Mouse (Mus musculus): ENCODE results near the gene Eps15l1. TPM values are rescaled to one million over a fixed set of nuclear protein-coding genes. Genes with fewer than 3 reads are reported as not detected.

Gene Eps15l1
- polyA plus RNA-seq, 1 experiment from 2014 or later, result 64.1 TPM

GRCm38 (mm10) chr8:72347553-72347952 lies 73.7 kb downstream of the Eps15l1 start:
- no peak for ATAC-seq (replicated peaks; ENCODE audit: low FRiP score)
- Histone ChIP-seq H3K27ac (no peak overlapping the region), H3K9ac (no peak overlapping the region), H3K4me1 (no peaks in the 10 kb centered on the region), H3K27me3 (no peaks in the 10 kb centered on the region), H3K9me3 (replicated peaks) (no peaks in the 10 kb centered on the region), H3K4me2 (no peak overlapping the region), H3K36me3 (peaks cover 55% of the 10 kb centered on the region), H3K4me3 (replicated peaks) (no peak overlapping the region)
- WGBS, result 92% methylated on average over 1 of the region's 1 CpGs

- H3K27me3 ChIP-seq, result no peaks in the 10 kb centered on the region
- ATAC-seq (replicated peaks; ENCODE audit: low FRiP score), result no peak
- peaks cover 80% of the 10 kb centered on the region for H3K36me3 ChIP-seq
- H3K9ac ChIP-seq, result no peak overlapping the region
- no peak overlapping the region for H3K4me3 ChIP-seq (replicated peaks)
- H3K27ac ChIP-seq, result no peak overlapping the region
- no peak overlapping the region for H3K4me2 ChIP-seq
- WGBS, result 76% methylated on average over 4 of the region's 4 CpGs
- no peaks in the 10 kb centered on the region for H3K4me1 ChIP-seq
- no peaks in the 10 kb centered on the region for H3K9me3 ChIP-seq (replicated peaks)
Observed at GRCm38 (mm10) chr8:72343725-72344124, 77.5 kb downstream of the Eps15l1 start.

- Histone ChIP-seq H3K4me2 (no peak overlapping the region), H3K36me3 (peaks cover 90% of the 10 kb centered on the region), H3K4me3 (replicated peaks) (no peak overlapping the region), H3K9me3 (replicated peaks) (no peaks in the 10 kb centered on the region), H3K4me1 (no peaks in the 10 kb centered on the region), H3K9ac (no peak overlapping the region), H3K27ac (no peak overlapping the region), H3K27me3 (no peaks in the 10 kb centered on the region)
- no peak for ATAC-seq (replicated peaks; ENCODE audit: low FRiP score)
- WGBS, result 93% methylated on average over 5 of the region's 5 CpGs
Observed at GRCm38 (mm10) chr8:72342556-72343300, 78.5 kb downstream of the Eps15l1 start.

- Histone ChIP-seq H3K36me3 (peaks cover 64% of the 10 kb centered on the region), H3K9ac (no peak overlapping the region), H3K4me2 (no peak overlapping the region), H3K4me3 (replicated peaks) (no peak overlapping the region), H3K9me3 (replicated peaks) (no peaks in the 10 kb centered on the region), H3K27ac (peak overlapping the region; percentile 45; the same call in 1 of the 2 replicates), H3K4me1 (0 out of 2 replicates have a peak, but pooled peaks cover 3% of the 10 kb centered on the region), H3K27me3 (no peaks in the 10 kb centered on the region)
- ATAC-seq (replicated peaks; ENCODE audit: low FRiP score), result no peak
Observed at GRCm38 (mm10) chr8:72337034-72337433, 84.2 kb downstream of the Eps15l1 start.

- 70% methylated on average over 2 of the region's 2 CpGs for WGBS
- Histone ChIP-seq H3K27me3 (no peaks in the 10 kb centered on the region), H3K9ac (no peak overlapping the region), H3K4me2 (no peak overlapping the region), H3K27ac (0 out of 2 replicates have a peak overlapping the region, but pooled peaks have one; percentile 27), H3K36me3 (peaks cover 58% of the 10 kb centered on the region), H3K4me3 (replicated peaks) (no peak overlapping the region), H3K9me3 (replicated peaks) (no peaks in the 10 kb centered on the region), H3K4me1 (0 out of 2 replicates have a peak, but pooled peaks cover 3% of the 10 kb centered on the region)
- ATAC-seq (replicated peaks; ENCODE audit: low FRiP score), result no peak
Observed at GRCm38 (mm10) chr8:72336273-72336672, 85.0 kb downstream of the Eps15l1 start.

- 76% methylated on average over 4 of the region's 4 CpGs for WGBS
Observed at GRCm38 (mm10) chr8:72334144-72334641, 87.1 kb downstream of the Eps15l1 start.

GRCm38 (mm10) chr8:72333429-72334143 lies 87.7 kb downstream of the Eps15l1 start:
- peaks cover 31% of the 10 kb centered on the region for H3K36me3 ChIP-seq
- no peaks in the 10 kb centered on the region for H3K9me3 ChIP-seq (replicated peaks)
- H3K4me2 ChIP-seq, result no peak overlapping the region
- ATAC-seq (replicated peaks; ENCODE audit: low FRiP score), result no peak
- H3K27ac ChIP-seq, result no peak overlapping the region
- no peak overlapping the region for H3K9ac ChIP-seq
- no peaks in the 10 kb centered on the region for H3K27me3 ChIP-seq
- 0 out of 2 replicates have a peak, but pooled peaks cover 3% of the 10 kb centered on the region for H3K4me1 ChIP-seq
- WGBS, result 33% methylated on average over 3 of the region's 3 CpGs
- no peak overlapping the region for H3K4me3 ChIP-seq (replicated peaks)

More at GRCm38 (mm10) chr8:72334144-72334641, 87.1 kb downstream of the Eps15l1 start:
- no peak for ATAC-seq (replicated peaks; ENCODE audit: low FRiP score)
- 0 out of 2 replicates have a peak, but pooled peaks cover 3% of the 10 kb centered on the region for H3K4me1 ChIP-seq
- H3K36me3 ChIP-seq, result peaks cover 37% of the 10 kb centered on the region
- no peak overlapping the region for H3K4me2 ChIP-seq
- no peak overlapping the region for H3K9ac ChIP-seq
- H3K27me3 ChIP-seq, result no peaks in the 10 kb centered on the region
- no peak overlapping the region for H3K27ac ChIP-seq
- no peak overlapping the region for H3K4me3 ChIP-seq (replicated peaks)
- H3K9me3 ChIP-seq (replicated peaks), result no peaks in the 10 kb centered on the region

- H3K4me2 ChIP-seq, result no peak overlapping the region
- 87% methylated on average over 4 of the region's 4 CpGs for WGBS
- H3K36me3 ChIP-seq, result peaks cover 13% of the 10 kb centered on the region; the same call in 1 of the 2 replicates
- ATAC-seq (replicated peaks; ENCODE audit: low FRiP score), result no peak
- no peak overlapping the region for H3K4me3 ChIP-seq (replicated peaks)
- no peak overlapping the region for H3K9ac ChIP-seq
- no peaks in the 10 kb centered on the region for H3K9me3 ChIP-seq (replicated peaks)
- no peaks in the 10 kb centered on the region for H3K27me3 ChIP-seq
- no peak overlapping the region for H3K27ac ChIP-seq
- 0 out of 2 replicates have a peak, but pooled peaks cover 3% of the 10 kb centered on the region for H3K4me1 ChIP-seq
Observed at GRCm38 (mm10) chr8:72331631-72332030, 89.6 kb downstream of the Eps15l1 start.

- H3K9me3 ChIP-seq (replicated peaks), result no peaks in the 10 kb centered on the region
- no peak for ATAC-seq (replicated peaks; ENCODE audit: low FRiP score)
- H3K36me3 ChIP-seq, result peaks cover 7% of the 10 kb centered on the region; the same call in 1 of the 2 replicates
- 0 out of 2 replicates have a peak, but pooled peaks cover 3% of the 10 kb centered on the region for H3K4me1 ChIP-seq
- no peak overlapping the region for H3K27ac ChIP-seq
- 81% methylated on average over 6 of the region's 6 CpGs for WGBS
- no peak overlapping the region for H3K9ac ChIP-seq
- no peaks in the 10 kb centered on the region for H3K27me3 ChIP-seq
- no peak overlapping the region for H3K4me3 ChIP-seq (replicated peaks)
- H3K4me2 ChIP-seq, result no peak overlapping the region
Observed at GRCm38 (mm10) chr8:72330806-72331516, 90.3 kb downstream of the Eps15l1 start.

GRCm38 (mm10) chr8:72329116-72329515 lies 92.1 kb downstream of the Eps15l1 start:
- Histone ChIP-seq H3K4me2 (no peak overlapping the region), H3K9ac (no peak overlapping the region), H3K4me3 (replicated peaks) (no peak overlapping the region), H3K27me3 (no peaks in the 10 kb centered on the region), H3K27ac (no peak overlapping the region), H3K4me1 (0 out of 2 replicates have a peak, but pooled peaks cover 3% of the 10 kb centered on the region), H3K36me3 (no peaks in the 10 kb centered on the region), H3K9me3 (replicated peaks) (no peaks in the 10 kb centered on the region)
- 88% methylated on average over 3 of the region's 3 CpGs for WGBS
- ATAC-seq (replicated peaks; ENCODE audit: low FRiP score), result no peak

- 66% methylated on average over 2 of the region's 2 CpGs for WGBS
- no peak overlapping the region for H3K4me3 ChIP-seq (replicated peaks)
- no peak overlapping the region for H3K4me2 ChIP-seq
- H3K9me3 ChIP-seq (replicated peaks), result no peaks in the 10 kb centered on the region
- ATAC-seq (replicated peaks; ENCODE audit: low FRiP score), result no peak
- H3K36me3 ChIP-seq, result no peaks in the 10 kb centered on the region
- peaks cover 12% of the 10 kb centered on the region for H3K4me1 ChIP-seq
- no peak overlapping the region; the same call in 1 of the 2 replicates for H3K9ac ChIP-seq
- peaks cover 28% of the 10 kb centered on the region for H3K27me3 ChIP-seq
- H3K27ac ChIP-seq, result no peak overlapping the region
Observed at GRCm38 (mm10) chr8:72324708-72325107, 96.6 kb downstream of the Eps15l1 start.

Data from kidney, embryonic 15.5 days (tissue).